In the genomic region with DNA sequence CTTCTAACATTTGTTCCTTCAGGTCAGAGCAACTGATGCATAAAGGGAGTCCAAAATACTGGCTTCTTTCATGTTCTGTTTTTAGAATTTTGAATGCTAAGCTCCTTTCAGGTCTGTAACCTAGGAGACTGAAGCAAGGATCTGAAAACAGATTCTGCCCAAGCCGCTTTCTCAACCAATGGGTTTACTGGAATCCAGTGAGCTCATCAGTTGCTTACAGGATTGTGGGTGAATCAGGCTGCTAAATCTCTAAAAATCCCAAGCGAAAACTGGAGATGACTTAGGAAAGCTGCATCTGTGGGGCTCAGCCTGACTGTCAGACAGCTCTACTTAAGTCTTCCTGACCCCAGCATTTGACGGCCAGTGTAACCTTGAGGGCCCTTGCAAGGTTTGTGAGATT, we compare ENCODE assay signal across 12 mouse cellular contexts.
DNase-seq lines count a peak whose midpoint lies in the region; ATAC-seq lines count a peak whose summit lies in the region.
"Had no signal": no experiment of that assay in that cellular context is flagged by ENCODE, and none has a peak within 500 bp of the region (broad histone marks: within the 10 kb centered on the region; RNA-seq: fewer than 3 reads in every experiment).

No protein-coding gene starts in this region.

- 0 out of 2 replicates have a peak, but pooled peaks have one; percentile 34 for ATAC-seq in hindbrain, embryonic 16.5 days
- ATAC-seq in megakaryocyte-erythroid progenitor cell, adult 5-6 weeks (replicated peaks; ENCODE audit: low FRiP score, low TSS enrichment, poor library complexity, severe bottlenecking) = no peak

- H3K9ac ChIP-seq in hindbrain, embryonic 16.5 days (ENCODE audit: low read depth, low read length) = no peak overlapping the region
- H3K9ac ChIP-seq: embryonic facial prominence, embryonic 13.5 days; neural tube, embryonic 12.5 days had no signal

- no peaks in the 10 kb centered on the region for H3K4me1 ChIP-seq in hindbrain, embryonic 16.5 days (ENCODE audit: control insufficient read depth, insufficient read depth, low read depth, low read length)
- H3K4me1 ChIP-seq in hindbrain, embryonic 10.5 days (replicated peaks) = 0 out of 2 replicates have a peak, but pooled peaks cover 5% of the 10 kb centered on the region
- H3K4me1 ChIP-seq: embryonic facial prominence, embryonic 13.5 days; neural tube, embryonic 12.5 days had no signal

- no peak for DNase-seq in hindbrain, embryonic 10.5 days (ENCODE audit: low spot score)
- peak; percentile 65 for DNase-seq in adrenal gland, postnatal 14 days
- DNase-seq in layer of hippocampus, adult 18-20 months (ENCODE audit: low spot score in 2 of 2) = peak; percentile 44 to 82
- DNase-seq in left cerebral cortex, postnatal 4 days = peak; percentile 3
- DNase-seq in embryo, embryonic 9.5 days (ENCODE audit: extremely low spot score) = no peak
- no peak for DNase-seq in urinary bladder, adult 2 months (ENCODE audit: low spot score)
- DNase-seq: kidney, postnatal 10 days; thymus, postnatal 14 days had no signal

- intact Hi-C loops in left cerebral cortex, postnatal 4 days (cut with DNase I) = no loop called here

- 72% methylated on average over 3 of the region's 3 CpGs for WGBS in hindbrain, embryonic 16.5 days
- 71% methylated on average over 3 of the region's 3 CpGs for WGBS in hindbrain, embryonic 10.5 days

- no peak overlapping the region for H3K4me2 ChIP-seq in hindbrain, embryonic 16.5 days (ENCODE audit: low read length)
- H3K4me2 ChIP-seq: embryonic facial prominence, embryonic 13.5 days; neural tube, embryonic 12.5 days had no signal

- H3K4me3 ChIP-seq in hindbrain, embryonic 16.5 days (ENCODE audit: low read length) = no peak overlapping the region
- H3K4me3 ChIP-seq in hindbrain, embryonic 10.5 days = no peak overlapping the region
- H3K4me3 ChIP-seq: embryonic facial prominence, embryonic 13.5 days; neural tube, embryonic 12.5 days had no signal

- no peaks in the 10 kb centered on the region for H3K9me3 ChIP-seq in hindbrain, embryonic 16.5 days (ENCODE audit: control insufficient read depth, low read length)
- no peaks in the 10 kb centered on the region for H3K9me3 ChIP-seq in hindbrain, embryonic 10.5 days
- H3K9me3 ChIP-seq: embryonic facial prominence, embryonic 13.5 days; neural tube, embryonic 12.5 days had no signal

- no peak overlapping the region for H3K27ac ChIP-seq in hindbrain, embryonic 16.5 days (ENCODE audit: low read depth, low read length)
- no peak overlapping the region for H3K27ac ChIP-seq in hindbrain, embryonic 10.5 days
- H3K27ac ChIP-seq: embryonic facial prominence, embryonic 13.5 days; neural tube, embryonic 12.5 days had no signal

- H3K36me3 ChIP-seq in hindbrain, embryonic 16.5 days (ENCODE audit: control insufficient read depth, insufficient read depth, low read length) = no peaks in the 10 kb centered on the region; the same call in 1 of the 2 replicates
- no peaks in the 10 kb centered on the region for H3K36me3 ChIP-seq in hindbrain, embryonic 10.5 days
- H3K36me3 ChIP-seq: embryonic facial prominence, embryonic 13.5 days; neural tube, embryonic 12.5 days had no signal

- no peaks in the 10 kb centered on the region for H3K27me3 ChIP-seq in hindbrain, embryonic 16.5 days (replicated peaks; ENCODE audit: control insufficient read depth, insufficient read depth, low read length)
- no peaks in the 10 kb centered on the region for H3K27me3 ChIP-seq in hindbrain, embryonic 10.5 days (ENCODE audit: insufficient read depth, poor library complexity, severe bottlenecking)
- H3K27me3 ChIP-seq: embryonic facial prominence, embryonic 13.5 days; neural tube, embryonic 12.5 days had no signal

Comparison
In these comparisons a context has a peak if more than half of its experiments do, and no peak if none do; other contexts are left out.
1. DNase-seq: peak in adrenal gland, postnatal 14 days (single experiment), layer of hippocampus, adult 18-20 months (2 of 2) and left cerebral cortex, postnatal 4 days (single experiment); none in hindbrain, embryonic 10.5 days (single experiment), embryo, embryonic 9.5 days (single experiment) and urinary bladder, adult 2 months (single experiment).